Mouse (Mus musculus): ENCODE measurements around the gene Cacng1. TPM values are rescaled to one million over a fixed set of nuclear protein-coding genes. Genes with fewer than 3 reads are reported as not detected.

Cacng1 gene
- total and polyA plus RNA-seq, 2 experiments from 2014 or later = 0.68 to 0.89 TPM

- Histone ChIP-seq H3K4me3 (ENCODE audit: low read length) (no peak overlapping the region), H3K4me2 (ENCODE audit: low read depth, low read length) (no peak overlapping the region), H3K27ac (no peak overlapping the region), H3K9me3 (ENCODE audit: low read length) (no peaks in the 10 kb centered on the region), H3K36me3 (ENCODE audit: insufficient read depth, low read length) (peaks cover 25% of the 10 kb centered on the region), H3K4me1 (ENCODE audit: insufficient read depth, low read length) (no peaks in the 10 kb centered on the region), H3K9ac (replicated peaks; ENCODE audit: low read length) (no peak overlapping the region), H3K27me3 (ENCODE audit: insufficient read depth, low read length) (no peaks in the 10 kb centered on the region)
- TF ChIP-seq CTCF (IDR thresholded peaks at IDR 0.05; ENCODE audit: low read depth) = no peak
- ATAC-seq = peak; percentile 36; the same call in 1 of the 2 replicates
- DNase-seq (ENCODE audit: low spot score) = peak; percentile 25
- WGBS = 63% methylated on average over 4 of the region's 4 CpGs
Observed at GRCm38 (mm10) chr11:107730940-107731339, 14.6 kb upstream of the Cacng1 start.

- H3K9ac ChIP-seq (replicated peaks; ENCODE audit: low read length) = no peak overlapping the region
- H3K4me1 ChIP-seq (ENCODE audit: insufficient read depth, low read length) = no peaks in the 10 kb centered on the region
- H3K27ac ChIP-seq = peak overlapping the region; percentile 21; the same call in 1 of the 2 replicates
- ATAC-seq = no peak
- H3K36me3 ChIP-seq (ENCODE audit: insufficient read depth, low read length) = peaks cover 14% of the 10 kb centered on the region; the same call in 1 of the 2 replicates
- 70% methylated on average over 7 of the region's 7 CpGs for WGBS
- no peak overlapping the region for H3K4me3 ChIP-seq (ENCODE audit: low read length)
- no peak for DNase-seq (ENCODE audit: low spot score)
- no peak overlapping the region for H3K4me2 ChIP-seq (ENCODE audit: low read depth, low read length)
- TF ChIP-seq CTCF (IDR thresholded peaks at IDR 0.05; ENCODE audit: low read depth) = no peak
- H3K9me3 ChIP-seq (ENCODE audit: low read length) = no peaks in the 10 kb centered on the region
- no peaks in the 10 kb centered on the region for H3K27me3 ChIP-seq (ENCODE audit: insufficient read depth, low read length)
Observed at GRCm38 (mm10) chr11:107729141-107729540, 12.8 kb upstream of the Cacng1 start.

GRCm38 (mm10) chr11:107728073-107728863, 11.9 kb upstream of the Cacng1 start:
- Histone ChIP-seq H3K4me3 (ENCODE audit: low read length) (no peak overlapping the region), H3K9me3 (ENCODE audit: low read length) (no peaks in the 10 kb centered on the region), H3K27me3 (ENCODE audit: insufficient read depth, low read length) (no peaks in the 10 kb centered on the region), H3K9ac (replicated peaks; ENCODE audit: low read length) (no peak overlapping the region), H3K27ac (no peak overlapping the region), H3K36me3 (ENCODE audit: insufficient read depth, low read length) (peaks cover 10% of the 10 kb centered on the region; the same call in 1 of the 2 replicates), H3K4me2 (ENCODE audit: low read depth, low read length) (no peak overlapping the region), H3K4me1 (ENCODE audit: insufficient read depth, low read length) (no peaks in the 10 kb centered on the region)
- ATAC-seq (peak; percentile 85), DNase-seq (ENCODE audit: low spot score) (peak; percentile 73)
- WGBS = 76% methylated on average over 13 of the region's 13 CpGs
- peak; percentile 52 for TF ChIP-seq CTCF (IDR thresholded peaks at IDR 0.05; ENCODE audit: low read depth)

GRCm38 (mm10) chr11:107724603-107725002, 8.3 kb upstream of the Cacng1 start:
- Histone ChIP-seq H3K4me3 (ENCODE audit: low read length) (no peak overlapping the region), H3K9ac (replicated peaks; ENCODE audit: low read length) (no peak overlapping the region), H3K9me3 (ENCODE audit: low read length) (no peaks in the 10 kb centered on the region), H3K27me3 (ENCODE audit: insufficient read depth, low read length) (no peaks in the 10 kb centered on the region), H3K36me3 (ENCODE audit: insufficient read depth, low read length) (no peaks in the 10 kb centered on the region), H3K27ac (no peak overlapping the region), H3K4me2 (ENCODE audit: low read depth, low read length) (no peak overlapping the region), H3K4me1 (ENCODE audit: insufficient read depth, low read length) (no peaks in the 10 kb centered on the region)
- 91% methylated on average over 8 of the region's 8 CpGs for WGBS
- DNase-seq (ENCODE audit: low spot score) (no peak), ATAC-seq (no peak)
- TF ChIP-seq CTCF (IDR thresholded peaks at IDR 0.05; ENCODE audit: low read depth) = no peak

- ATAC-seq (no peak), DNase-seq (ENCODE audit: low spot score) (no peak)
- H3K4me1 ChIP-seq (ENCODE audit: insufficient read depth, low read length) = no peaks in the 10 kb centered on the region
- H3K9ac ChIP-seq (replicated peaks; ENCODE audit: low read length) = no peak overlapping the region
- H3K4me3 ChIP-seq (ENCODE audit: low read length) = no peak overlapping the region
- H3K4me2 ChIP-seq (ENCODE audit: low read depth, low read length) = no peak overlapping the region
- no peaks in the 10 kb centered on the region for H3K36me3 ChIP-seq (ENCODE audit: insufficient read depth, low read length)
- no peak overlapping the region for H3K27ac ChIP-seq
- 74% methylated on average over 7 of the region's 7 CpGs for WGBS
- no peak for TF ChIP-seq CTCF (IDR thresholded peaks at IDR 0.05; ENCODE audit: low read depth)
- H3K27me3 ChIP-seq (ENCODE audit: insufficient read depth, low read length) = no peaks in the 10 kb centered on the region
- no peaks in the 10 kb centered on the region for H3K9me3 ChIP-seq (ENCODE audit: low read length)
Observed at GRCm38 (mm10) chr11:107721057-107721456, 4.7 kb upstream of the Cacng1 start.

GRCm38 (mm10) chr11:107720264-107721021, 4.1 kb upstream of the Cacng1 start:
- H3K4me1 ChIP-seq (ENCODE audit: insufficient read depth, low read length) = no peaks in the 10 kb centered on the region
- no peaks in the 10 kb centered on the region for H3K27me3 ChIP-seq (ENCODE audit: insufficient read depth, low read length)
- no peaks in the 10 kb centered on the region for H3K36me3 ChIP-seq (ENCODE audit: insufficient read depth, low read length)
- no peak overlapping the region for H3K27ac ChIP-seq
- WGBS = 89% methylated on average over 9 of the region's 9 CpGs
- DNase-seq (ENCODE audit: low spot score) (no peak), ATAC-seq (no peak)
- H3K4me3 ChIP-seq (ENCODE audit: low read length) = no peak overlapping the region
- TF ChIP-seq CTCF (IDR thresholded peaks at IDR 0.05; ENCODE audit: low read depth) = no peak
- H3K4me2 ChIP-seq (ENCODE audit: low read depth, low read length) = no peak overlapping the region
- no peaks in the 10 kb centered on the region for H3K9me3 ChIP-seq (ENCODE audit: low read length)
- H3K9ac ChIP-seq (replicated peaks; ENCODE audit: low read length) = no peak overlapping the region

Measured in hindbrain, postnatal 0 days (tissue).